Mouse (Mus musculus): ENCODE results near the gene Plxdc2. TPM values are rescaled to one million over a fixed set of nuclear protein-coding genes. Genes with fewer than 3 reads are reported as not detected.

The Plxdc2 gene
- polyA plus RNA-seq, 1 experiment from 2014 or later: 32.1 TPM

GRCm38 (mm10) chr2:16696390-16696789, 340.3 kb downstream of the Plxdc2 start:
- H3K4me2 ChIP-seq (replicated peaks): no peak overlapping the region
- H3K9me3 ChIP-seq: no peaks in the 10 kb centered on the region
- no peaks in the 10 kb centered on the region for H3K27me3 ChIP-seq
- no peak overlapping the region for H3K27ac ChIP-seq
- no peak overlapping the region for H3K9ac ChIP-seq
- 56% methylated on average over 2 of the region's 2 CpGs for WGBS
- H3K4me3 ChIP-seq: no peak overlapping the region
- H3K4me1 ChIP-seq: no peaks in the 10 kb centered on the region
- ATAC-seq (ENCODE audit: insufficient number of reproducible peaks, insufficient read depth, low FRiP score, low TSS enrichment): no peak
- no peaks in the 10 kb centered on the region for H3K36me3 ChIP-seq

GRCm38 (mm10) chr2:16697181-16697580, 341.1 kb downstream of the Plxdc2 start:
- no peaks in the 10 kb centered on the region for H3K27me3 ChIP-seq
- no peak overlapping the region for H3K9ac ChIP-seq
- H3K36me3 ChIP-seq: no peaks in the 10 kb centered on the region
- H3K27ac ChIP-seq: no peak overlapping the region
- no peaks in the 10 kb centered on the region for H3K9me3 ChIP-seq
- no peaks in the 10 kb centered on the region for H3K4me1 ChIP-seq
- H3K4me3 ChIP-seq: no peak overlapping the region
- no peak overlapping the region for H3K4me2 ChIP-seq (replicated peaks)
- WGBS: 74% methylated on average over 5 of the region's 5 CpGs
- ATAC-seq (ENCODE audit: insufficient number of reproducible peaks, insufficient read depth, low FRiP score, low TSS enrichment): no peak

- 83% methylated on average over 2 of the region's 2 CpGs for WGBS
Measured at GRCm38 (mm10) chr2:16706227-16706626, 350.1 kb downstream of the Plxdc2 start.

GRCm38 (mm10) chr2:16709885-16710284, 353.8 kb downstream of the Plxdc2 start:
- Histone ChIP-seq H3K27me3 (no peaks in the 10 kb centered on the region), H3K4me1 (peaks cover 4% of the 10 kb centered on the region; the same call in 1 of the 2 replicates), H3K4me3 (no peak overlapping the region), H3K9ac (no peak overlapping the region), H3K27ac (no peak overlapping the region), H3K4me2 (replicated peaks) (no peak overlapping the region), H3K9me3 (no peaks in the 10 kb centered on the region), H3K36me3 (no peaks in the 10 kb centered on the region)
- ATAC-seq (ENCODE audit: insufficient number of reproducible peaks, insufficient read depth, low FRiP score, low TSS enrichment): no peak
- 29% methylated on average over 6 of the region's 6 CpGs for WGBS

More at GRCm38 (mm10) chr2:16706227-16706626, 350.1 kb downstream of the Plxdc2 start:
- Histone ChIP-seq H3K36me3 (no peaks in the 10 kb centered on the region), H3K9ac (no peak overlapping the region), H3K27me3 (no peaks in the 10 kb centered on the region), H3K9me3 (no peaks in the 10 kb centered on the region), H3K4me3 (no peak overlapping the region), H3K4me1 (peaks cover 4% of the 10 kb centered on the region; the same call in 1 of the 2 replicates), H3K27ac (no peak overlapping the region), H3K4me2 (replicated peaks) (no peak overlapping the region)
- ATAC-seq (ENCODE audit: insufficient number of reproducible peaks, insufficient read depth, low FRiP score, low TSS enrichment): no peak

GRCm38 (mm10) chr2:16731033-16731432, 374.9 kb downstream of the Plxdc2 start:
- no peak overlapping the region for H3K9ac ChIP-seq
- H3K4me2 ChIP-seq (replicated peaks): no peak overlapping the region
- ATAC-seq (ENCODE audit: insufficient number of reproducible peaks, insufficient read depth, low FRiP score, low TSS enrichment): no peak
- H3K9me3 ChIP-seq: no peaks in the 10 kb centered on the region
- no peak overlapping the region for H3K4me3 ChIP-seq
- WGBS: 86% methylated on average over 5 of the region's 5 CpGs
- H3K27me3 ChIP-seq: no peaks in the 10 kb centered on the region
- H3K27ac ChIP-seq: no peak overlapping the region
- no peaks in the 10 kb centered on the region for H3K4me1 ChIP-seq
- no peaks in the 10 kb centered on the region for H3K36me3 ChIP-seq

GRCm38 (mm10) chr2:16734381-16734780, 378.3 kb downstream of the Plxdc2 start:
- Histone ChIP-seq H3K27me3 (no peaks in the 10 kb centered on the region), H3K36me3 (no peaks in the 10 kb centered on the region), H3K4me3 (no peak overlapping the region), H3K4me1 (no peaks in the 10 kb centered on the region), H3K9ac (no peak overlapping the region), H3K9me3 (no peaks in the 10 kb centered on the region), H3K4me2 (replicated peaks) (no peak overlapping the region), H3K27ac (no peak overlapping the region)
- WGBS: 86% methylated on average over 2 of the region's 2 CpGs
- no peak for ATAC-seq (ENCODE audit: insufficient number of reproducible peaks, insufficient read depth, low FRiP score, low TSS enrichment)

- H3K4me2 ChIP-seq (replicated peaks): no peak overlapping the region
- H3K9me3 ChIP-seq: no peaks in the 10 kb centered on the region
- 46% methylated on average over 8 of the region's 8 CpGs for WGBS
- no peak overlapping the region for H3K9ac ChIP-seq
- no peaks in the 10 kb centered on the region for H3K27me3 ChIP-seq
- no peak overlapping the region for H3K27ac ChIP-seq
- H3K4me3 ChIP-seq: no peak overlapping the region
- H3K4me1 ChIP-seq: no peaks in the 10 kb centered on the region
- ATAC-seq (ENCODE audit: insufficient number of reproducible peaks, insufficient read depth, low FRiP score, low TSS enrichment): no peak
- no peaks in the 10 kb centered on the region for H3K36me3 ChIP-seq
Measured at GRCm38 (mm10) chr2:16738241-16738640, 382.1 kb downstream of the Plxdc2 start.

- Histone ChIP-seq H3K9ac (no peak overlapping the region), H3K36me3 (no peaks in the 10 kb centered on the region), H3K4me2 (replicated peaks) (no peak overlapping the region), H3K27ac (no peak overlapping the region), H3K27me3 (no peaks in the 10 kb centered on the region), H3K9me3 (no peaks in the 10 kb centered on the region), H3K4me1 (no peaks in the 10 kb centered on the region), H3K4me3 (no peak overlapping the region)
- no peak for ATAC-seq (ENCODE audit: insufficient number of reproducible peaks, insufficient read depth, low FRiP score, low TSS enrichment)
- WGBS: 77% methylated on average over 3 of the region's 3 CpGs
Measured at GRCm38 (mm10) chr2:16741813-16742212, 385.7 kb downstream of the Plxdc2 start.

- no peak overlapping the region for H3K4me2 ChIP-seq (replicated peaks)
- no peaks in the 10 kb centered on the region for H3K9me3 ChIP-seq
- H3K36me3 ChIP-seq: no peaks in the 10 kb centered on the region
- no peak overlapping the region for H3K4me3 ChIP-seq
- no peak overlapping the region for H3K27ac ChIP-seq
- WGBS: 71% methylated on average over 3 of the region's 3 CpGs
- ATAC-seq (ENCODE audit: insufficient number of reproducible peaks, insufficient read depth, low FRiP score, low TSS enrichment): no peak
- no peaks in the 10 kb centered on the region for H3K27me3 ChIP-seq
- H3K4me1 ChIP-seq: no peaks in the 10 kb centered on the region
- H3K9ac ChIP-seq: no peak overlapping the region
Measured at GRCm38 (mm10) chr2:16743568-16743967, 387.5 kb downstream of the Plxdc2 start.

- 87% methylated on average over 4 of the region's 4 CpGs for WGBS
- Histone ChIP-seq H3K4me3 (no peak overlapping the region), H3K27ac (no peak overlapping the region), H3K4me1 (no peaks in the 10 kb centered on the region), H3K27me3 (no peaks in the 10 kb centered on the region), H3K9me3 (no peaks in the 10 kb centered on the region), H3K4me2 (replicated peaks) (no peak overlapping the region), H3K9ac (no peak overlapping the region), H3K36me3 (no peaks in the 10 kb centered on the region)
- no peak for ATAC-seq (ENCODE audit: insufficient number of reproducible peaks, insufficient read depth, low FRiP score, low TSS enrichment)
Measured at GRCm38 (mm10) chr2:16749302-16749909, 393.3 kb downstream of the Plxdc2 start.

- no peaks in the 10 kb centered on the region for H3K4me1 ChIP-seq
- no peak for ATAC-seq (ENCODE audit: insufficient number of reproducible peaks, insufficient read depth, low FRiP score, low TSS enrichment)
- H3K9ac ChIP-seq: no peak overlapping the region
- no peak overlapping the region for H3K4me2 ChIP-seq (replicated peaks)
- no peaks in the 10 kb centered on the region for H3K36me3 ChIP-seq
- H3K27me3 ChIP-seq: no peaks in the 10 kb centered on the region
- H3K9me3 ChIP-seq: no peaks in the 10 kb centered on the region
- H3K4me3 ChIP-seq: no peak overlapping the region
- H3K27ac ChIP-seq: no peak overlapping the region
- WGBS: 44% methylated on average over 2 of the region's 2 CpGs
Measured at GRCm38 (mm10) chr2:16757158-16757557, 401.1 kb downstream of the Plxdc2 start.

GRCm38 (mm10) chr2:16759766-16760165, 403.7 kb downstream of the Plxdc2 start:
- WGBS: 77% methylated on average over 2 of the region's 2 CpGs
- Histone ChIP-seq H3K36me3 (no peaks in the 10 kb centered on the region), H3K27me3 (no peaks in the 10 kb centered on the region), H3K9me3 (no peaks in the 10 kb centered on the region), H3K4me2 (replicated peaks) (no peak overlapping the region), H3K4me3 (no peak overlapping the region), H3K27ac (no peak overlapping the region), H3K4me1 (no peaks in the 10 kb centered on the region), H3K9ac (no peak overlapping the region)
- no peak for ATAC-seq (ENCODE audit: insufficient number of reproducible peaks, insufficient read depth, low FRiP score, low TSS enrichment)

Data from embryonic facial prominence, embryonic 12.5 days (tissue).